Mouse (Mus musculus): ENCODE data around the gene Aldh3a2. TPM values are rescaled to one million over a fixed set of nuclear protein-coding genes. Genes with fewer than 3 reads are reported as not detected.
"Not testable (repeated sequence)": the region's sequence is repeated elsewhere in the genome, so short reads cannot be mapped to it uniquely, and the experiment has no call there.

Aldh3a2 gene
- total RNA-seq, 2 experiments from 2014 or later, result 32.0 to 39.0 TPM

DNA sequence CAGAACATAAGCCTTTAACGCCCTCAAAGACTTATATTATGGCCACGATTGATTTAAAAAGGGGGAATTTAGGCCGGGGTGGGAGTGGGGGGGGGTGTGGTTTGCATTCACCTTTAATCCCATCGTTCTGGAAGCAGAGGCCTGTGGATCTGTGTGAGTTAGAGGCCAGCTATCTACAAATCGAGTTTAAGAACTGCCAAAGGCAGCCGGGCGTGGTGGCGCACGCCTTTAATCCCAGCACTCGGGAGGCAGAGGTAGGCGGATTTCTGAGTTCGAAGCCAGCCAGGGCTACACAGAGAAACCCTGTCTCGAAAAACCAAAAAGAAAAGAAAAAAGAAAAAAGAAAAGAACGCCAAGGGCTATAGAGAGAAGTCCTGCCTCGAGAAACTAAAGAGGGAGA is 93.8 kb downstream of the Aldh3a2 start:
- DNase-seq, result not testable (repeated sequence)

Other genes starting within 250 kb of the Aldh3a2 start
- gene Kcnj12, start 244.9 kb downstream of the Aldh3a2 start, total RNA-seq (2021), result 10 to 100 TPM; 22.1 to 23.4 TPM
- gene Tnfrsf13b, start 140.7 kb downstream of the Aldh3a2 start, total RNA-seq (2021), result 1 to 10 TPM in 1 of 2 experiments, under 1 TPM in 1; 0.50 to 1.5 TPM
- gene Usp22, start 92.4 kb downstream of the Aldh3a2 start, total RNA-seq (2021), result 10 to 100 TPM; 26.2 to 27.6 TPM
- 1 to 10 TPM in 1 of 2 experiments, under 1 TPM in 1; 0.60 to 2.9 TPM for gene Aldh3a1, start 59.9 kb downstream of the Aldh3a2 start, total RNA-seq (2021)
- gene Slc47a2, start 75.4 kb upstream of the Aldh3a2 start, total RNA-seq (2021), result not detected
- gene Slc47a1, start 110.9 kb upstream of the Aldh3a2 start, total RNA-seq (2021), result 10 to 100 TPM; 23.6 to 26.1 TPM
- under 1 TPM in 1 of 2 experiments, not detected in 1; 0.15 TPM for gene Rnf112, start 186.7 kb upstream of the Aldh3a2 start, total RNA-seq (2021)
- gene Mfap4, start 218.0 kb upstream of the Aldh3a2 start, total RNA-seq (2021), result 10 to 100 TPM; 12.5 to 13.3 TPM
- gene Mapk7, start 226.9 kb upstream of the Aldh3a2 start, total RNA-seq (2021), result 1 to 10 TPM; 5.7 to 6.0 TPM
- 1 to 10 TPM; 6.3 to 7.5 TPM for gene B9d1, start 237.7 kb upstream of the Aldh3a2 start, total RNA-seq (2021)